Mouse (Mus musculus) hindbrain, postnatal 0 days (tissue): ENCODE results near the gene Hba-a1. TPM values are rescaled to one million over a fixed set of nuclear protein-coding genes. Genes with fewer than 3 reads are reported as not detected.
A peak's percentile ranks its signal among the peaks of the same experiment; 100 is the strongest.
"Not testable (repeated sequence)": the region's sequence is repeated elsewhere in the genome, so short reads cannot be mapped to it uniquely, and the experiment has no call there.

ENCODE experiments used
- ATAC-seq: fragments of 200-750 bp; cut with Nextera tagmentation; 2 replicates; pipeline ENCODE4 v1.8.0; 2017; ENCODE audit warnings: mild to moderate bottlenecking, moderate TSS enrichment, moderate library complexity
- DNase-seq: peaks from one replicate; pipeline ENCODE4 v3.0.0-alpha.2; 2015; ENCODE audit warnings: low spot score
- H3K27ac ChIP-seq: fragments of 300-500 bp; sonication (generic); 2 replicates; pipeline ENCODE4 v1.5.1; 2014; ENCODE audit warnings: mild to moderate bottlenecking
- H3K27me3 ChIP-seq: fragments of 300-500 bp; sonication (generic); 2 replicates; pipeline ENCODE4 v1.6.1; 2014; ENCODE audit warnings: low read length, mixed read lengths; ENCODE audit not compliant: insufficient read depth
- H3K36me3 ChIP-seq: fragments of 300-500 bp; sonication (generic); 2 replicates; pipeline ENCODE4 v1.6.1; 2014; ENCODE audit warnings: low read length, mixed read lengths; ENCODE audit not compliant: insufficient read depth
- H3K4me1 ChIP-seq: fragments of 300-500 bp; sonication (generic); 2 replicates; pipeline ENCODE4 v1.6.1; 2014; ENCODE audit warnings: antibody characterized with exemption, low read length, mixed read lengths; ENCODE audit not compliant: insufficient read depth
- H3K4me2 ChIP-seq: fragments of 300-500 bp; sonication (generic); 2 replicates; pipeline ENCODE4 v1.6.1; 2014; ENCODE audit warnings: low read depth, mild to moderate bottlenecking, low read length, moderate library complexity, mixed read lengths
- H3K4me3 ChIP-seq: fragments of 300-500 bp; sonication (generic); 2 replicates; pipeline ENCODE4 v1.5.1; 2014; ENCODE audit warnings: low read length
- H3K9ac ChIP-seq: fragments of 300-500 bp; sonication (generic); replicated peaks from 2 replicates; pipeline ENCODE4 v1.6.1; 2014; ENCODE audit warnings: mild to moderate bottlenecking, low read length, moderate library complexity, mixed read lengths
- H3K9me3 ChIP-seq: fragments of 300-500 bp; sonication (generic); 2 replicates; pipeline ENCODE4 v1.6.1; 2016; ENCODE audit warnings: low read length, mixed read lengths
- CTCF ChIP-seq: IDR thresholded peaks from 2 replicates; pipeline ENCODE4 v1.5.1; 2016; ENCODE audit warnings: antibody characterized with exemption, control low read depth, low read depth
- WGBS: fragments of 180-500 bp; shearing (Covaris S2); extraction: QIAGEN DNeasy Blood & Tissue Kit; methylation state at CpG from one replicate; pipeline ENCODE4 v1.1.7; 2014; 5-methylcytosine and 5-hydroxymethylcytosine counted together
- polyA plus RNA-seq: library from polyadenylated mRNA; unstranded; fragments of >200 nt; fragmentation: Nextera tagmentation; extraction: Ambion mirVana; gene quantifications from 2 replicates; pipeline ENCODE4 v1.2.1, GENCODE M21; 2015
- total RNA-seq: library from RNA; depleted of rRNA; stranded (reverse); fragments of >200 nt; gene quantifications from 2 replicates; pipeline ENCODE4 v1.2.3, GENCODE M21; 2014

Gene Hba-a1
- total and polyA plus RNA-seq, 2 experiments from 2014 or later, result 659 to 992 TPM

GRCm38 (mm10) chr11:32281416-32282144, 1.7 kb upstream of the Hba-a1 start:
- 50% methylated on average over 1 of the region's 1 CpGs for WGBS
- DNase-seq (no peak), ATAC-seq (no peak)
- no peak overlapping the region for H3K4me3 ChIP-seq
- no peaks in the 10 kb centered on the region for H3K4me1 ChIP-seq
- H3K4me2 ChIP-seq, result no peak overlapping the region
- H3K9ac ChIP-seq, result no peak overlapping the region
- H3K36me3 ChIP-seq, result no peaks in the 10 kb centered on the region
- H3K9me3 ChIP-seq, result no peaks in the 10 kb centered on the region
- no peaks in the 10 kb centered on the region for H3K27me3 ChIP-seq
- no peak overlapping the region for H3K27ac ChIP-seq
- TF ChIP-seq CTCF, result no peak

- H3K9me3 ChIP-seq, H3K4me2 ChIP-seq, H3K4me1 ChIP-seq, H3K4me3 ChIP-seq, H3K27me3 ChIP-seq, DNase-seq, H3K36me3 ChIP-seq, H3K9ac ChIP-seq, H3K27ac ChIP-seq, ATAC-seq: not testable (repeated sequence)
- 57% methylated on average over 2 of the region's 2 CpGs for WGBS
These were observed 1.3 kb downstream of the Hba-a1 start for GRCm38 (mm10) chr11:32284582-32284981.

GRCm38 (mm10) chr11:32285031-32285775, 1.9 kb downstream of the Hba-a1 start:
- ATAC-seq, result no peak
- no peak for TF ChIP-seq CTCF
- H3K27me3 ChIP-seq, result no peaks in the 10 kb centered on the region
- no peaks in the 10 kb centered on the region for H3K4me1 ChIP-seq
- no peak overlapping the region for H3K4me2 ChIP-seq
- H3K27ac ChIP-seq, result no peak overlapping the region
- H3K4me3 ChIP-seq, result no peak overlapping the region
- H3K36me3 ChIP-seq, result no peaks in the 10 kb centered on the region
- DNase-seq, result no peak
- 86% methylated on average over 7 of the region's 7 CpGs for WGBS
- H3K9me3 ChIP-seq, result no peaks in the 10 kb centered on the region
- no peak overlapping the region for H3K9ac ChIP-seq

GRCm38 (mm10) chr11:32285887-32286286, 2.6 kb downstream of the Hba-a1 start:
- not testable (repeated sequence) for H3K9me3 ChIP-seq, H3K4me2 ChIP-seq, H3K27ac ChIP-seq, DNase-seq, H3K9ac ChIP-seq, H3K4me1 ChIP-seq, H3K36me3 ChIP-seq, H3K27me3 ChIP-seq, H3K4me3 ChIP-seq, ATAC-seq
- peak; percentile 5; the same call in 1 of the 2 replicates for TF ChIP-seq CTCF

- 22% methylated on average over 30 of the region's 33 CpGs for WGBS
- not testable (repeated sequence) for H3K4me1 ChIP-seq, H3K36me3 ChIP-seq, H3K27me3 ChIP-seq, H3K27ac ChIP-seq, H3K9me3 ChIP-seq, H3K9ac ChIP-seq
- ATAC-seq (peak; percentile 78), DNase-seq (peak; percentile 74)
- H3K4me2 ChIP-seq, result peak within 1 kb of the TSS; percentile 49
- TF ChIP-seq CTCF, result peak; percentile 86
- H3K4me3 ChIP-seq, result peak within 1 kb of the TSS; percentile 19; the same call in 1 of the 2 replicates
These were observed 3.6 kb downstream of the Hba-a1 start, which contains the start of gene Hbq1b for GRCm38 (mm10) chr11:32286695-32287492. TSS of gene Hbq1b (plus strand) at chr11:32286965.

- H3K27ac ChIP-seq, result no peak overlapping the region
- H3K4me1 ChIP-seq, result no peaks in the 10 kb centered on the region
- 72% methylated on average over 9 of the region's 9 CpGs for WGBS
- no peak overlapping the region for H3K4me3 ChIP-seq
- no peaks in the 10 kb centered on the region for H3K27me3 ChIP-seq
- peak overlapping the region; percentile 49; the same call in 1 of the 2 replicates for H3K4me2 ChIP-seq
- TF ChIP-seq CTCF, result no peak
- H3K36me3 ChIP-seq, result no peaks in the 10 kb centered on the region
- DNase-seq (no peak), ATAC-seq (0 out of 2 replicates have a peak, but pooled peaks have one; percentile 19)
- no peak overlapping the region for H3K9ac ChIP-seq
- no peaks in the 10 kb centered on the region for H3K9me3 ChIP-seq
These were observed 4.1 kb downstream of the Hba-a1 start for GRCm38 (mm10) chr11:32287493-32287825.

GRCm38 (mm10) chr11:32292819-32293218, 9.5 kb downstream of the Hba-a1 start:
- WGBS, result 89% methylated on average over 4 of the region's 4 CpGs
- H3K4me3 ChIP-seq, H3K4me1 ChIP-seq, H3K9ac ChIP-seq, H3K27me3 ChIP-seq, H3K36me3 ChIP-seq, H3K27ac ChIP-seq, H3K9me3 ChIP-seq, DNase-seq, H3K4me2 ChIP-seq, ATAC-seq: not testable (repeated sequence)

- 76% methylated on average over 3 of the region's 3 CpGs for WGBS
- H3K27me3 ChIP-seq, result not testable (repeated sequence)
These were observed 10.2 kb downstream of the Hba-a1 start for GRCm38 (mm10) chr11:32293479-32293878.

GRCm38 (mm10) chr11:32296203-32296602, 12.9 kb downstream of the Hba-a1 start, which contains the start of gene Hba-a2:
TSS of gene Hba-a2 (plus strand) at chr11:32296489.
- not testable (repeated sequence) for ATAC-seq, DNase-seq, H3K9me3 ChIP-seq, H3K27ac ChIP-seq, H3K4me3 ChIP-seq, H3K4me1 ChIP-seq, H3K27me3 ChIP-seq, H3K4me2 ChIP-seq, H3K36me3 ChIP-seq, H3K9ac ChIP-seq
- WGBS, result no CpG with 5 or more reads among the region's 4 CpGs

More at GRCm38 (mm10) chr11:32293479-32293878, 10.2 kb downstream of the Hba-a1 start:
- H3K27ac ChIP-seq, H3K4me3 ChIP-seq, H3K4me2 ChIP-seq, H3K4me1 ChIP-seq, DNase-seq, ATAC-seq, H3K9me3 ChIP-seq, H3K9ac ChIP-seq, H3K36me3 ChIP-seq: not testable (repeated sequence)
